Mouse (Mus musculus) cerebellum, adult 9-10 months (tissue): Measurements from ENCODE around the gene Tbc1d22a.
"Not testable (repeated sequence)": the region's sequence is repeated elsewhere in the genome, so short reads cannot be mapped to it uniquely, and the experiment has no call there.

Experiments
- DNase-seq: peaks from one replicate; pipeline ENCODE4 v3.0.0; 2022

The Tbc1d22a gene

GRCm38 (mm10) chr15:86181321-86181720, 32.9 kb upstream of the Tbc1d22a start:
- DNase-seq, result peak; percentile 32

GRCm38 (mm10) chr15:86181941-86182439, 32.3 kb upstream of the Tbc1d22a start:
- DNase-seq, result peak; percentile 45

DNA sequence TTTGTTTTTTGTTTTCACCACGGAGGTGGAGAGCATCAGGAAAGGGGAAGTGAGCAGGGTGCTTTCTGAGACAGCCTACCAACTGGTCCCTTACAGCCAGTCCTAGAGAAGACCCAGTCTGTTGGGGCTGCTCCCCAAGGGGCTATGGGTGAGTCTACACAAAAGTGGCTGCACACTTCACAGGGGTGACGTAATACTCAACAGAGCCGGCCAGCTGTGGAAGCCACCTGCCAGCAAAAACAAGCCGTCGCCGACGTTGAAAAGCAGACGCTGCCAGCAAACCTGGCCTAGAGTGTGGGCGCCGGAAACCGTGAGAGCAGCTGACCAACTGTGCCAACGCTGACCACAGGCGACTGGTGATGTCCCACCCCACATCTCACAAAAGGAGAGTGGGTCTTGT, 31.6 kb upstream of the Tbc1d22a start:
- DNase-seq, result peak; percentile 52

DNA sequence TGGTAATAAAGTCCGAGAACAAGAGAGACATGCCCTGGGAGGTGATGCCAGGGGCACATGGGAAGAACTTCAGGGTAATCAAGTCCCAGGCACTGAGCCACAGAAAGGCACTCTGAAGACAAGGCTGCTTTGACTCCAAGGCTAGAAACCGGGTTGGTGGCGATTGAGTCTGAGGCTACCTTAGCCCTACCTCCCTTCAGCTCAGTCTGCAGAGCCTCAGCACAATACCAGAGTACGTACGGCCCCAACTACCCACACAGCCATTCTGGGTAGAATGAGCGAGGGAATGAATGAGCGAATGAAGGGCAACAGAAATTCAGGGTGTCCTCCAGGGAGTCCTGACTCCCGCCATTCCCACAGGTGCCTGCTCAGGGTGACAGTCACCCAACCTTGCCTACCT, 30.8 kb upstream of the Tbc1d22a start:
- DNase-seq, result peak; percentile 32

DNA sequence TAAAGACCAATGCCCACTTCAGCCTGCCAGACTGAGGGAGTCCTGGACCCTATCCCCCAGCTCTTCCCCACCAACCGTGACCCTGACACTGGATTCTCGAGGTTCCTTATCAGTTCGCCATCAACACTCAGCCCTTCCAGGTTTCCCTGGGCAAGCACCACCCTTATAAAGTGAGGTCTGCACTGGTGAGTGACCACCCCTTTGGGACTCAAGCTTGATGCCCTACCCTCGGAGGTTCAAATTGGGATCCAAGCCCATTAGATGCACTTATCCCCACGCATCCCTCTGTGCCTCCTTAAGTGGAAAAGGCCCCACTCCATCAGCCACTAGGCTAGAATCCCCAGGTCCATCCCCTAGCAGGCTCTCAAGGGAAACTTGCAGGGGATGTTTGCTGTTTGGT, 30.2 kb upstream of the Tbc1d22a start:
- peak; percentile 51 for DNase-seq

- peak; percentile 70 for DNase-seq
Measured at GRCm38 (mm10) chr15:86184851-86185688, 29.2 kb upstream of the Tbc1d22a start.

- peak; percentile 84 for DNase-seq
Measured at GRCm38 (mm10) chr15:86185689-86186569, 28.3 kb upstream of the Tbc1d22a start, which contains the start of gene Cerk. Cerk (minus strand) TSS chr15:86186141.

GRCm38 (mm10) chr15:86186686-86187085, 27.6 kb upstream of the Tbc1d22a start:
- DNase-seq, result peak; percentile 65

DNA sequence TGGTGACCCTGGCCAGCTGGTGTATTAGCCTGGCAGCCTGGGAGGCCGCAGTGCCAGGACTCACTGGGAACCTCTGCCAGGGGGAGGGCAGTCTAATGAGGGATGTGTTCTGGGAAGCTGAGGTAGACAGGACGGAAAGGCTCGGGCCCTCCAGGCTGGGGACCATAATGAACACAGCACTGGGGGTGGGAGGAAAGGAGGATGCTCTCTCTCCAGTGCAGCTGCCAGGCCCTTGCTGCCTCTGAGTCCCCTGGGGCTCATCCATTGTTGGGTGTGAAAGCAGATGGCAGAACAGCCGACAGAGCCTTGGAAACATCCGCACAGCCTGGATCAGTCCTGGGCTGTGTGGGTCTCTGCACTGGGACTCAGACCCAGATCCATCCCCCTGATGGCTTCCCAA, 26.1 kb upstream of the Tbc1d22a start:
- peak; percentile 57 for DNase-seq

DNA sequence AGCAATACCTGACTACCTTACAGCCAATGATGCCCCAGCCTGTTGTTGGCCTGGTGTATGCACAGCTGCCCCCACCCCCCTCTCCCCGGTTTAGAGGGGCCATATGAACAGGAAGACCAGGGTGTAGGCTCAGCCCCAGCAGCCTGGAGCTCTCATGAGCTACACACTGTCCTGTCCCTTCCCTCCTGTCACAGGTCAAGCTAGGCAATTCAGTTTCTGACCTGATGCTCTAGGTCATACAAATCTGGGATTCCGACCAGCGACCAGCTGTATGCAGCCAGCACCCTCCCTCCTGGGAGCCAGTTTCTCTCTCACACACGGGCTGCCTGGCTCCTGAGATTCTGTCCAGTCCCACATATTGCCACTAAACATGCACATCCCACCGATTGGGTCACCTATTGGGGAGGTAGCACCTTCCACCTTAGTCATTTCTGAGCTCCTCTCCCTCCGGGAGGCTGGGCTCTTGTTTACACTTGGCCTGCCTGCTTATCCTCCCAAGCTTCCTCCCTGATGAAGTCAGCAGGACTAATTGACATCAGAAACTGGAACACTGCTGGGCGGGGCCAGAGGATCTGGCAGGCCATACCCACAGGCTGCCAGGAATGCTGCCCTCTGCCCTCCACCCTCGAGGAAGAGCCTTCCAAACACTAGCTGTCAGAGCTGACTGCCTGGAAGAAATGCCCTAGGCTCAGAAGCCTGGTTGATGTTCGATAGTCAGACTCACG, 25.4 kb upstream of the Tbc1d22a start:
- peak; percentile 91 for DNase-seq

DNA sequence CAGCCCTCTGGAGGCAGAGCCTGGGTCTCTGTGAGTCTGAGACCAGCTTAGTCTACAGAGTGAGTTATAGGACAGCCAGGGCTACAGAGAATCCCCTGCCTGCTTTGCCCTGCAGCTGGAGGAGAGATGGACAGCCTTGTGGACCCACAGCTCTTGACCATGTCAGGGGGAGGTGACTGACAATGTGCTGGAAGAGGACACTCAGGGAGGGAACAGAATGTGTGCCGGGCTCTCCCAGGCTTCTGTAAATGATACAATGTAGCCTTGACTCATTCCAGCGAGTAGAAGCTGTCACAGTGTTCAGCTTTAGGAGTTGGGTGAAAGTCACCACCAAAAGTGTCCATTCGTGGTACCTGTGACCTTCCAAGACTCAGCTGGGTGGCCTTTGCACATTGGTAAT, 23.9 kb upstream of the Tbc1d22a start:
- no peak for DNase-seq

DNA sequence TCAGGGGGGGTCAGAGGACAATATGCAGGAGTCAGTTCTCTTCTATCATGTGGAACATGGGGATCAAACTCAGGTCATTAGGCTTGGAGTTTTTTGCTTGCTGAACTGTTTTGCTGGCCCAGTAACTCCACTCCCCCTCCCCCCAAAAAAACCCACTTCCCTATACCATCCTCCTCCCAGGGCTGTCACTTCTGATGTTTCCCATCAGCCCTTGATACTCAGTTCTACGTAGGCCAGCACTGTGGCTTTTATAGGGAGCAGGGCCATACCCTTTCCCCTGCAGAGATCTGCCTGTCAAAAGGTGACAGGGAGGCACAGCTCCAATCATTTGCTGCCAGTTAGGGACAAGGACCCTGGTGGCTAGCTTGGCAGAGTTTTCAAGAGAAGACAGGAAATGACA, 22.8 kb upstream of the Tbc1d22a start:
- DNase-seq, result no peak

DNA sequence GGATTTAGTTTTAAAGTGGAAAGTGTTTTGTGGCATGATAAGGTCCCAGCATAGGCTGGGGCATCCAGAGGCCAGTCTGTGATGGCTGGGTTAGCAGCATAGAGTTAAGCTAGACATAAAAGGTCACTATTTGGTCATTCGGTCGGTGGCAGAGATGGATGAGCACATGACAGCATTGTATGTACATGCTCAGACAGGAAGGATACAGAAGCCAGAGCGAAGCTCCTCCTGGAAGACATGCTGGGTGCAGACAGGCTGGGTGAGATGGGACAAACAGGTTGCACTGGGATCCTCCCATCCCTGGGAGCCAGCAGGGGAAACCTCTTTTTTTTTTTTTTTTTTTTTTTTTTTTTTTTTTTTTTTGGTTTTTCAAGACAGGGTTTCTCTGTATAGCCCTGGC, 22.3 kb upstream of the Tbc1d22a start:
- no peak for DNase-seq

DNA sequence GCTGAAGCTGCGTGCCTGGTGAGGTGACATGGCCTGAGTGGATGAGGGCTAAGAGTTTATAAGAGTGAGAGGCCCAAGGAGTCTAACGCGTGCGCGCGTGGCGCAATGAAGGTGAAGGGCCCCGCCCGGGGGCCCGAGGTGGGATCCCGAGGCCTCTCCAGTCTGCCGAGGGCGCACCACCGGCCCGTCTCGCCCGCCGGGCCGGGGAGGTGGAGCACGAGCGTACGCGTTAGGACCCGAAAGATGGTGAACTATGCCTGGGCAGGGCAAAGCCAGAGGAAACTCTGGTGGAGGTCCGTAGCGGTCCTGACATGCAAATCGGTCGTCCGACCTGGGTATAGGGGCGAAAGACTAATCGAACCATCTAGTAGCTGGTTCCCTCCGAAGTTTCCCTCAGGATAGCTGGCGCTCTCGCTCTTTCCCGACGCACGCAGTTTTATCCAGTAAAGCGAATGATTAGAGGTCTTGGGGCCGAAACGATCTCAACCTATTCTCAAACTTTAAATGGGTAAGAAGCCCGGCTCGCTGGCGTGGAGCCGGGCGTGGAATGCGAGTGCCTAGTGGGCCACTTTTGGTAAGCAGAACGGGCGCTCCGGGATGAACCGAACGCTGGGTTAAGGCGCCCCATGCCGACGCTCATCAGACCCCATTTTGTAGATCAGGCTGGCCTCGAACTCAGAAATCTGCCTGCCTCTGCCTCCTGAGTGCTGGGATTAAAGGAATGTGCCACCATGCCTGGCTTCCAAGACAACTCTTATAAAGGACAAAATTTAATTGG, 19.4 kb upstream of the Tbc1d22a start:
- DNase-seq, result not testable (repeated sequence)

- DNase-seq, result no peak
Measured at GRCm38 (mm10) chr15:86199052-86199451, 15.2 kb upstream of the Tbc1d22a start.

DNA sequence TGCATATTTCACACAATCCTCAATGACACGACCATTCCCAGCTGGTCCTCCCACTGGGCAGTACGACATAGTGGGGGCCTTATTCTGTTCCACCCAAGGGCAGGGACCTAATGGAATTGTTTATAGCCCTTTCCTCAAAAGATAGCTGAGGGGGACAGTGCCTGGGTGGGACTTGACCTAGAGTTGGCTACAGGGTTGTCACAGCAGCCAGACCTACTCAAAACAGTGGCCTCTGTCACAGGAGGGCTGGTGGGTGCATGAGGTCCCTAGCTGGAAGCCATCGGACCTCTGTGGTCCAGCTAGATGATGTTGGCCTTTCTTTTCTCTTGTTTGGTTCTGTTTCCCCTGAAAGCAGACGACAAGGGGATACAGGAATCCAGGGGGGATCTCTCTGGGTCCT, 14.8 kb upstream of the Tbc1d22a start:
- no peak for DNase-seq

DNA sequence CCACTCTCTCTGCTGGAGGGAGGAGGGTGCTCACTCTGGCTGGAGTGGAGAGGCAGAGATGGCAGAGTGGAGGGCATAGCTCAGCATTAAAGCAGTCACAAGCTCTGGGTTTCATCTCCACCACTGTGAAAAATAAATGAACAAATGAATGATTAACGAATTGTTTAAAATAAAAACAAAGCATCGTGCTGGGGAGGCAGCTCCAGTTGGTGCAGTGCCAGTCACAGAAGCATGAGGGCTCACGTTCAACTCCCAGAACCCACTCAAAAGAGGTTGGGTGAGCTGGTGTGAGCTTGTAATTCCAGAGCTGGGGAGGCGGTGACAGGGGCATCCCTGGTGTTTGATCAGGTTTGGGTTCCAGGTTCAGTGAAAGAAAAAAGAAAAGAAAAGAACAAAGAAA, 14.1 kb upstream of the Tbc1d22a start:
- no peak for DNase-seq

DNA sequence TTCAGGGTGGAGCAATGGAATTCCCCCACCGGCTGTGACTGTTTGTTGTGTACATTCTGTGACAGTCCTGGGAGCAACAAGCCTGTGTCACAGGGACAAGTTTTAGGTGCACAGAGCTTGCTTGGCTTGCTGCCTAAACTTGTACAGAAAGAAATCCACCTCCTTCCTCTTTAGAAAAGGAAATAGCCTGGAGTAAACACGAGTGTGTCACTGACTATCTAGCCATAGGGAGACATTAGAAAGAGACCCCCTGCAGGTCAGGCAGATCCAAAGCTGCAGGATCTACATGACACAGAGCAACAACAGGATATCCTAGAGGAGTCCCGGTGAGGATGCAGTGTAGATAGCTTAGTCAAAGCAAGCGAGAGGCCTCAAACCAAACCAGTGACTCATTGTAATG, 13.2 kb upstream of the Tbc1d22a start:
- no peak for DNase-seq

DNA sequence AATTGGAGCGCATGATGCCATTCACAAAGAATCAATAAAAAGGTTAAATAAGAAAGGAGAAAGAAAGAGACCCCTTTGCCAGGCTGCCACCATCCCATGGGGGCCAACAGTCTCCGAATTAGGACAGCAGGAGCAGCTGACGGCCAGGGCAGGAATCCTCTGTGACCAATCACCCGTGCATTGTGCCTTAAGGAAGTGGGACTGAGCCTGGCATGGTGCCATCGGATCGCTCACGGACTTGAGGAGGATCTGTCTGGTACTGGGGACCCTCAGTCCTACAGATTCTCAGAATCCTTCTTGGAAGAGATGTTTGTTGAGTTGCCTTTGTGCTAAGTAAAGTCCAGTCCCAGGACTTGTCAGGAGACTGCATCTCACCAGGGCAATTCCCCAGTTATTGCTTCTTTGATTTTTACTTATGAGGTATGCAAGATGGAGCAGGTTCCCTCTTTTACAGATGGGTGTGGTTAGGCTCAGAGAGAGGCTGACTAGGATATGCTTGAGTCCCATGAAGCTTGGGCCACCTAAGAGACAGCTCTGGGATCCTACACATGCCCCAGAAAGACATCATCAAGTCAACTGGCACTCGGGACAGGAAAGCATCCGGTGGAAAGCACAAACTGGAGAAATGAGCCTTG, 12.4 kb upstream of the Tbc1d22a start:
- DNase-seq, result no peak

GRCm38 (mm10) chr15:86202640-86203039, 11.6 kb upstream of the Tbc1d22a start:
- no peak for DNase-seq

DNA sequence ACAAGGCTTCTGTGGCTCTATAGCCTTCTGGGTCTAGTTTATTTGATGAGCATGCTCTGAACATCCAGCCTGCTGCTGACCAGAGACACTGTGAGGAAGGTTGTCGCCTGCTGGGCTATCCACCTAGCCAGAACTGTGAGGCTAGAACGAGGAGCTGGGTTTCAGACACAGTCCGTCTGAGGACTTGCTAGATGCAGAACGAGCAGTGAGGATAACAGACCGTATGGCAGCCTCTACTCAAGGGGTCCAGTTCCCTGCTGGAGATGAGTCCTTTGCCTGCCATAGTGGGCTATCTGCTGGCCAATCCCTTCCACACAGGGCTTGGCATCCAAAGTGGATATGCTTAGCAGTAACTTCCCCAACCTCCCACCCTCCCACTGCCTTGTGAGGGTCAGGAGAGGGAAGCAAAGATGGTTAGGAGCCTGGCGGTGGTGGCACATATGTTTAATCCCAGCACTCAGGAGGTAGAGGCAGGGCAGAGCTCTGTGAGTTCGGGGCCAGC, 10.9 kb upstream of the Tbc1d22a start:
- no peak for DNase-seq
